In the genomic region with DNA sequence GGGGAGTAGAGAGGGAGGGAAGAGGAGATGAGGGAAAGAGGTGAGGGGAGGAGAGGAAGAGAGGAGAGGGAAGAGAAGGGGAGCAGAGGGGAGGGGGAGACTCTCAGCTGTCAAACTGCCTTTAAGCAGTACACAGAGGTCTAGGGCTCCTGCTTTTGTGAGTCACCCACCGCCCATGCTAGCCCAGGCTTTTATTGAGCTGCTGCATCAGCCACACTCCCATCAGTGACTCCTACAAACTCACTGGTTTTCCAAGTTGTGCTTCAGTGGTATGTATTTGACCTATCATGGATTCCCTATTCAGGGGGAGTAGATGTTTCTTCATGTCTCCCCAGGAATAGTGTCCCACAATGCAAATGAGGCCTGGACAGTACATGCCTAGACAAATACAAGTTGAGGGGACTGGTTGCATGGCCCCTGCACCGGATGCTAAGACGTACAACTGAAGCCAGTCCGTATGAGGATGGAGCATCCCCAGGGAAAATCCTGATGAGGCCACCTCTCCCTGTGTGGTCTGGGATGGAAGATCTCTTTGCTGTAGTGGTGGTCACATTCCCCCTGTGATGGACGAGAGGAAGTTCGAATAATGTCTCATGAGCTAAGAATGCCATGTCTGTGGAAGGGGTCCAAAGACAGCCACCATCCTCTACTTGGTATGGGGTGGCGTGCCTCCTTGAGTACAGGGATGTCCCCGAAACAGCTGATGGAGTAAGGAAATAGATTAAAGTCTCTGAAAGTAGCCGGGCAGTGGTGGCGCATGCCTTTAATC, we compare ENCODE assay signal across 17 mouse cellular contexts. TPM values are rescaled to one million over a fixed set of nuclear protein-coding genes. Genes with fewer than 3 reads are reported as not detected.
"Had no signal": no experiment of that assay in that cellular context is flagged by ENCODE, and none has a peak within 500 bp of the region (broad histone marks: within the 10 kb centered on the region; RNA-seq: fewer than 3 reads in every experiment).

No protein-coding gene starts in this region.

- H3K9ac ChIP-seq: lung, embryonic 15.5 days; midbrain, embryonic 13.5 days; midbrain, embryonic 15.5 days; neural tube, embryonic 12.5 days; stomach, embryonic 15.5 days had no signal

- H3K9me3 ChIP-seq: lung, embryonic 15.5 days; midbrain, embryonic 15.5 days; neural tube, embryonic 12.5 days; stomach, embryonic 15.5 days had no signal

- H3K36me3 ChIP-seq: lung, embryonic 15.5 days; midbrain, embryonic 13.5 days; midbrain, embryonic 15.5 days; neural tube, embryonic 12.5 days; stomach, embryonic 15.5 days had no signal

- H3K4me1 ChIP-seq: midbrain, embryonic 13.5 days; midbrain, embryonic 15.5 days; neural tube, embryonic 12.5 days had no signal

- H3K27me3 ChIP-seq: lung, embryonic 15.5 days; midbrain, embryonic 13.5 days; midbrain, embryonic 15.5 days; neural tube, embryonic 12.5 days; stomach, embryonic 15.5 days had no signal

- H3K4me3 ChIP-seq: lung, embryonic 15.5 days; megakaryocyte, embryonic 14.5 days; midbrain, embryonic 13.5 days; midbrain, embryonic 15.5 days; neural tube, embryonic 12.5 days; stomach, embryonic 15.5 days had no signal

- DNase-seq: lung, adult 2 months; lung, postnatal 14 days; lung, postnatal 36 days; right cerebral cortex, postnatal 14 days; thymus, adult 18-20 months; thymus, postnatal 14 days; thymus, postnatal 36 days had no signal

- H3K27ac ChIP-seq: lung, embryonic 15.5 days; macrophage; midbrain, embryonic 13.5 days; midbrain, embryonic 15.5 days; neural tube, embryonic 12.5 days; stomach, embryonic 15.5 days had no signal

RNA-seq across cellular contexts. Expression of a gene that starts 22.0 kb away (rescaled TPM):
- total RNA-seq: megakaryocyte progenitor cell, adult 5-6 weeks; monocyte, adult 5-6 weeks had no signal

RNA-seq across cellular contexts. Expression of a gene that starts 32.3 kb away (rescaled TPM):
- total RNA-seq: monocyte, adult 5-6 weeks; neutrophil, adult 5-6 weeks had no signal
- polyA plus RNA-seq: macrophage had no signal

RNA-seq across cellular contexts. Expression of a gene that starts 49.2 kb away (rescaled TPM):
- polyA plus RNA-seq: macrophage had no signal
